Mouse (Mus musculus): ENCODE results near the gene Atxn7l1.

GRCm38 (mm10) chr12:33174675-33175357 is 27.3 kb downstream of the Atxn7l1 start:
- TF ChIP-seq POLR2A (IDR thresholded peaks at IDR 0.05; ENCODE audit: insufficient read length, low read depth), result no peak
- TF ChIP-seq USF1 (IDR thresholded peaks at IDR 0.05; ENCODE audit: low read depth), result peak; percentile 40
- TF ChIP-seq E2F4 (IDR thresholded peaks at IDR 0.05; ENCODE audit: insufficient read depth), result no peak
- no peak for TF ChIP-seq TCF12 (IDR thresholded peaks at IDR 0.05; ENCODE audit: insufficient read depth, poor library complexity, severe bottlenecking)
- no peak for TF ChIP-seq MAX (IDR thresholded peaks at IDR 0.05; ENCODE audit: low read depth)
- TF ChIP-seq SRF (IDR thresholded peaks at IDR 0.05; ENCODE audit: control insufficient read depth, insufficient read length, low read depth), result no peak
- TF ChIP-seq POLR2AphosphoS2 (IDR thresholded peaks at IDR 0.05; ENCODE audit: insufficient read length, low read depth), result no peak
- TF ChIP-seq MYOG (IDR thresholded peaks at IDR 0.05; ENCODE audit: control insufficient read depth in 1 of 3, insufficient read depth in 1 of 3, insufficient read length in 2 of 3, low read depth in 2 of 3), result no peak
- TF ChIP-seq TCF3 (IDR thresholded peaks at IDR 0.05; ENCODE audit: insufficient read length, low read depth), result no peak
- TF ChIP-seq MYOD1 (IDR thresholded peaks at IDR 0.05; ENCODE audit: control insufficient read depth in 1 of 3, insufficient read length in 2 of 3, low read depth in 2 of 3), result no peak
- TF ChIP-seq CEBPB (IDR thresholded peaks at IDR 0.05; ENCODE audit: insufficient read depth, poor library complexity, severe bottlenecking), result no peak
- no peak for TF ChIP-seq REST (IDR thresholded peaks at IDR 0.05; ENCODE audit: insufficient read depth, insufficient read length)

Data from myocyte (in vitro differentiated cells).